Mouse (Mus musculus) adipocyte (in vitro differentiated cells): ENCODE measurements at regions not wholly inside any gene's neighbourhood (a gene's known extent, or its start where the extent isn't known, plus 50 kb on each side); places are given as distances from the start of the nearest gene placed in this dataset.
"Not testable (repeated sequence)": the region's sequence is repeated elsewhere in the genome, so short reads cannot be mapped to it uniquely, and the experiment has no call there.

Source experiments
- DNase-seq: peaks from one replicate; pipeline ENCODE4 v3.0.0-alpha.2; 2016; ENCODE audit warnings: low spot score

DNA sequence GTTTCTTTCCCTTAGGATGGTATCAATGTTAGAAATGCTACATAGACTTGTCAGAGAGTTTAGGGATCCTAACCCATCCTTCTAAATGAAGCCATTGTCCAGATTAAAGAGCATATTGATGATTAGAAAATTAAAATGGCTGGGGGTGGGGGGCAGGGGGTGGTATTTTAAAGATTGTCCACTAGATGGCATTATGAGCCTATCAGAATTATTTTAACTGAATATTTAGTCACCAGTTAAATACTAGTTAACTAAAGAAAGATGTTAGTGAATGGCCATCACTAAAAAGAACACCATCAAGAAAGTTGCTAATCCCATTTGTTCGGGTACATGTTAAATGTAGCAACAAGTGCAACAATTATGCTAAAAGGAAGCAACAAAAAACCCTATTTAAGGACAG is 1909.6 kb upstream of the 5930422O12Rik start:
- DNase-seq: peak; percentile 60

DNA sequence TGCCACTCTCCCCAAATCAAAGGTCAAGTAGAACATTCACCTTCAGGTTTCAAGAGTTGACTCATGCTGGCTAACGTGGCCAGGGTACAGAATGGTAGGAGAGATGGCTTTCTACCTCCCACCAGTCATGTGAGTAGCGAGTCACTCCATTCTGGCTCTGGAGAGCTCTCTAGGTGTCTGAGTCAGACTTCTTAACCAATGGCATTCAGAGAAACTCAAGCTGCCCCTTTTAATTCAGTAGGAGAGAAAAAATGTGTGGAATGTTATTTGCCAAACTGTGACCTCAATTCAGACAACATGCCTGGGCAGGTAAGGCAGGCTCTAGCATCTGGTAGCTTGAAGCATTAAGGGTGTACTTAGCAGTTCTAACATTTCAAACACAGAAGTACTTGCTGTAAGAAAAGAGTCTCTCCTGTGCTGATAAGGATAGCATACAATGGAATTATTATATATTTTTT is 1907.5 kb upstream of the 5930422O12Rik start:
- no peak for DNase-seq

DNA sequence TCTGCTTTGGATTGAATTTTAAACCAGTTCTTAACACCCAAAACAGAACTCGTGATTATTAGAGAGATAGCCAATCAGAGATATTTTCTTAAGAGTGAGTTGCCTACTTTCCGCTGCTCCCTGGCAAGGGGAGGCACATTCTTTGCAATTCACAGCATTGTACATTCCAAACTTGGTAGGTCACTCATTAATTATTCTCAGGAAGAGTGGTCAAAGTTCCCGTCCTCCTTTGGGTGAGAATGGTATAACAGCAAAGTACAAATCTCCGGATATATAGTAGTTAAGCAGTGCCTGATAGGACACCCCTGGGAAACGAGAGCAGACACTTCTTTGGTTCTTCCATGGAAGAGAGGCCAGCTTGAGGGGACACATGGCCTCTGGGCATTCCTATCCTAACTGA is 1903.4 kb upstream of the 5930422O12Rik start:
- peak; percentile 22 for DNase-seq

DNA sequence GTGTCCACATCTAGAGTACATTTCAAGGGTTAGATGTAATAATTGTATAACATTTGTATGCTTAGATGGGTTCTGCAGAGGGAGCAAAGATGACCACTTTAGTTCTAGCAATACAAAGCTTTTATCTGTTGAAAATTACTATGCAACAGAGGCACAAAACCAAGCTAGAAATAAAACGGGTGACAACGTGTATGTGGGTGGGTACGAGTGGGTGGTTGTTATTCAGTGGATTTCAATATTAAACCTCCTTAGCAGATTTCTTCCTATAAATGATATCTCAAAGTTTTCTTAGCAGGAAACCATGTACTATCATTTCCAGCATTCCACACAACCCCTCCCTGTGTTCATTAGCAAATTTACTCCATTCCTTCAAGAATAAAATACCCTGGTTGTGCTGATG is 1889.3 kb upstream of the 5930422O12Rik start:
- DNase-seq: no peak

DNA sequence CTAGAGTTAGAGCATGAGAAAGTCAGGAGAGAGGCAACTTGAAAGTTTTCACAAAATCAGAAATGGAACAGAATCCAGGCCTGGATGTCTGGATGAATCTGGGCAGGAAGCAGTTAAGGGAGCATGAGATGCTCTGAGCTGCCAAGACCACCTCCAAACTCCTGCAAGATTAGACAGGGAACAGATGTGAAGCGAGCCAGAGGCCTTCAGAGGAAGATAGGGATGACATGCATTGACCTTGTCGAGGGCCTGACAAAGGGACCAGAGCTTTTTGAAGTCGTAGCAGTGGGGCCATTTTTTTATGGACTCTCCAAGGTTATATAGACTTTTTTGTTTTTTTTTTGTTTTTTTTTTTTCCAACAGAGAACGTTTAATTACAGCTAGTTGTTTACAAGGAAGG is 1886.9 kb upstream of the 5930422O12Rik start:
- DNase-seq: no peak

DNA sequence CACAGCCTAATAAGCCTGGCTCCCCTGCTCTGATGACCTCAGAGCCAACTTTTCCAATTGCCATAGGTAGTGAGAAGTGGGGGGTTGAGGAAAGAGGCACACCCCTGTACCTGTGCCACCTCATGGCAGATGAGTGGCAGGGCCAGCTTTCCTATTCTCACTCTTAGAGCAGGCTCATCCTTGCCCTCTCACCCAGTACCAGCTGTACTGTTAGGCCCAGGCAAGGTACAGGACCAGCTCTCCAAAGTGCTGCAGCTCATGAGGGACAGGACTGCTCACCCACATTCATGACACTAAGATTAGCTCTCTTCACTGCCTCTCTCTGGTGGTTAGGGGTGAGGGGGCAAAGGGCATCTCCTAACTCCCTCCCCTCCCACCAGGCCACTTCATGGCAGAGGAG is 1854.4 kb upstream of the 5930422O12Rik start:
- no peak for DNase-seq

DNA sequence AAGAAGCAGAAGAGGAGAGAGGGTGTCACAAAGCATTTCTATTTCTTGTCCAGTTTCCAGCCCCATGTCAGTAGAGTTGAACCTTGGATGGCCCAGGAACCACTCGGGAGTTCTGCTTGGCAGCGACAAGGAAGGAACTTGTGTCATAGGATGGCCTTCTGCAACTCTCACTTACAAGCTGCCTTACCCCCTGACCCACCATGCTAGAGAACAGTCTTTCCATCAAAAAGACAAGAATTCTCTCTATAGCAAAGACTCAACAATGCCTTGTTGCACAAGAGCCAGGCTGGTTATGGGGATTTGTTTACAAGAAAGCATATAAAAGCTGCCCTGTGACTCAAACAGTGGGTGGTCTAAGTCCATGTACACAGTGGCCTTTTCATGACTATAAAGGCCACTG is 1852.4 kb upstream of the 5930422O12Rik start:
- DNase-seq: peak; percentile 87

DNA sequence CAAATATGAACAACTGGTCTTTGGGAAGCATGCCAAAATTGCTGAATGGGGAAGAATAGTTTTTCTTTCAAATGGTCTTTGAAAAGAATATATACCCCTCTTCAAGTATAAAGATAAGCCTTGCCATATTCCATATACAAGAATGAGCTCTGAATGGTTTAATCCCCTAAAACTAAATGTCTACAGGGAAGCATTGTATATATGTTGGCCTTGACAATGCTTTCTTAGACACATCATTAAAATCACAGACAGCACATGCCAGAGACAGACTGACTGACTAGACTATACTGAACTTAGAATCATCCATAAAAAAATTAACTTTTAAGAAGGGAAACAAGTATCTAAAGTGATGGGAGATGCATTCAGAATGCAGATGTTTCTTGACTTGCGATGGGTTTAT is 1843.8 kb upstream of the 5930422O12Rik start:
- DNase-seq: no peak

DNA sequence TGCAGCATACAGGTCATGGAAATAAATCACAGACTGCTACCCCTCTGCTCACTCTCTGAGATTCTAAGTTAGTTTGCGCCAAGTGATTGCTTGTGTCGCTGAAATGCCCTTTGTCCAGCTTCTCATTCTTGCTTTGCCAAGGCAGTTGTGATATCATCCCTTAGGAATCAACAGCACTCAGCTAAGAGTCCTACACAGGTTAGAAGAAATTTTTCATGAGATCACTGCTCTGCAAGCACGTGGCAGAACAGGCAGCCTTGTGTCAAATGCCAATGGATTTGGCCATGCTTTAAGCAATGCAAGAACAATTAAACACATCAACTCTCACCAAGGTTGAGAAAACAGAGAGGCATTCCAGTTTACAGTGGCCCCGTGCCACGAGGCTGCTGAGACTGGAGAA is 1829.0 kb upstream of the 5930422O12Rik start:
- DNase-seq: peak; percentile 92

DNA sequence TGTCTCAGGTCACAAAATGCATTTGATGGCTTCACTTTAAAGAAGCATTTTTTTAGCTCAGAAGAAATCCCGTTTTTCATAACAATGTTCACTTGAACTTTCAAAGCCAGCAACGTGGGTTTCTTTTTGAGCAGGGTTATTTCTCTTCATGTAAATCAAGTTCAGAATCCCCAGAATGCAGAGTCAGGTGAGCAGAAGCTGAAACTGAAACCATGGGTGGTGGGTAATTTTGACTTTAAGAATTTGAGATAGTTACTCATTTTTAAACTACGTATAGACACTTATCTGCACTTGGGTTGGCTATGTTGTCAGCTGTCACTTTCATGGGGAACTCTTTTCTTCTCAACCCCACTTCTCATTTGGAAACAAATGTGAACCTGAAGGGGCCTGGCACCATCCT is 1827.5 kb upstream of the 5930422O12Rik start:
- DNase-seq: no peak

DNA sequence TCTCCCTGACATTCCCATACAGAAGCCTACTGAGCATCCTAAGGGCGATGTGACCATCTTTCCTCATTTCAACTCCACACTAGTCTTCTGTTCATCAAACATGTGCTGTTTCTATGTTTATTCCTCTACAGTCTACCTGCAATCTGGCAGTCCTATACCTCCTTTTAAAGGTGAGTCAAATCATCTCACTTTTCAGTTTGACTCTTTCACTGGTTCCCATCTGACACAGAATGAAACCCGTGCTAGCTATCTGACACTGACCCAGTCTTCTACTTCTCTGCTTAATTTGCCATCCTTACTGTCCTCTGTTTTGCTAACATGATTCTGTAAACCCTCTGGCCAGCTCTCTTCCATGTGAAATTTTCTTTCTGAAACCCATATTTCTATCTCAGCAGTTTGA is 1812.0 kb upstream of the 5930422O12Rik start:
- no peak for DNase-seq

DNA sequence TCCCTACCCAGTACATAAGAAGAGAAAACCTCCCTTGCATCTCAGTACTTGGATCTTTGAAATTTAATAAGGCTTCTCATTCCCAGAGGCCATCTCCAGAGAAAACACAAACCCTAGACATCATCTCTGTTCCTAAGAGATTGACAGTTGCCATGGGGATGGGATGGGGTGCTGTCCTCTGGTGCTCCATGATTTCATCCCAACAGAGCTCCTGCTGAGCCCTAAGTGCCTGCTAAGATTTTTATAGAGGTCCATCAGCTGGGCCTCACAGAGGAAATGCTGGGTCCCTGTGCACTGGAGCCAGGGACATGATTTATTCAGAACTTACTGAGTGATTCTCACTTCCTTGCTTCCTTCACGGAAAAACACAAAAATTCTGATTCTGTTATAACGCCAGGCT is 1800.8 kb upstream of the 5930422O12Rik start:
- DNase-seq: no peak

DNA sequence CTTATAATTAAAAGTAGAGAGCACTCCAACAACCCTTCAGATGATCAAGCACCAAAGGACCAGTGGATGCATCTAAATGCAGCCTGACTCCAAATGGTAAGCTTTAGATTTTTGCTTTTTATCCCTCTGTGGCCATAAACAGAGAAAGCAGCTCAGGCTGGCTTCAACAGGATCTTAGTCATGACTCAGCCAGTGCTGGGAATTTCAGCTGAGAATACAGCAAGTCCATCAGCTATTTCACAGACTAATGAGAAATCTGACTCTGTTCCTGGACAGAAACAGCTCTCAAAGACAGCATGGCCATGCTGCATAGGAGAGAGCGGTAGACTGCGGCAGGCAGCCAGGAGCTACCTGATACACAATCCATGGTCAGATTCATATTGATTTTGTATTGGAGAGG is 1800.4 kb upstream of the 5930422O12Rik start:
- DNase-seq: peak; percentile 62

DNA sequence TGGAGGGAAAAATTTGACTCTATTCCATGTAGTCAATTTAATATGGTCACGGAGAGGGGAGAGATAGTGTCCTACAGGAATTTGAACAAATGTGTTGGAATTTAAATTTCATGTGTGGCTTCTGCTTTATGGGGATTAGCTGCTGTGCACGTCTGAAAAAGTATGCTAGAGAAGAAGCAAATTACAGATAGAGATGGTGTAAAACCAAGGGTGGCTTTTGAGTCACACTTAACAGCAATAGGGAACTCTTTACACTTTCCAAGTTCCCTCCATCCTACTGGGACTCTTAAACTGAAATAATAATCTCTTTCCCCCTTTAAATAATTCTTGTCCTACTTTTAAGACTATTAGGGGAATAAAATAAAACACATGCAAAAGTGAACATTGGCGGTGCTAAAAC is 1790.1 kb upstream of the 5930422O12Rik start:
- DNase-seq: no peak

DNA sequence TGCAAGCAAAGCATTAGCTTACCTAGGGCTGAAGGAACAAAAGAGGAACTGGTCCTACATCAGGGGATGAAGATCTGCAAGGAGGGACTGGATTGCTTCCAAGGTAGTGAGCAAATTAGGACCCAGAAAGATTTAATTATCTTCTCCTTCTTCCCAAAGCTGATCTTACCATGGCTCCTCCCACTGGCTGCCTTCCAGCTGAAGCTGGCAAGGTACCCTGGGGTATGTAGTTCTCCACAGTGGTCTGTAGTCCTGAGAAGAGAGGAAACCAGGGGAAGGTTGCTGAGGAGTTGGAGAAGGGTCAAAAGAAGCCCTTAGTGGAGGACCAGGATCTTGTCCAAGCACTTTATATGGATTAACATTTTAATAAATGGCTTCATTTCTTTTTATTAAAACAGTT is 1764.8 kb upstream of the 5930422O12Rik start:
- DNase-seq: no peak

DNA sequence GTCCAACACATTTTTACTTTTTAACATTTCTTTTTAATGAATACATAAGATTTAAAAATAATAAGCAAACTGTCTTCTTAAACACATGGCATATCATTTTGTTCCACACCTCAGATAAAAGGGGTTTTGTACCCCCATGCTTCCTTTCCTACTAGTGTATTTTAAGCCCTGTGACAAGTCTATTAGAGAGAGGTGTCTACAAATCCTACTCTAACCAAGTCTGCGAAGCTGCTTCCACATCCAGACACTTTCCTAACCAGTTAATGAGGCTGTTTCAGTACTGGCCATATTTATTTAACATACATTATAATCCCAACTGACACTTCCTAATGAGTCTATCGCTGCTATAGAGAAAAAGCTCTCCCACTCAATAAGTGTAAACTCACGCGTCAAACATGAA is 1763.0 kb upstream of the 5930422O12Rik start:
- DNase-seq: no peak

DNA sequence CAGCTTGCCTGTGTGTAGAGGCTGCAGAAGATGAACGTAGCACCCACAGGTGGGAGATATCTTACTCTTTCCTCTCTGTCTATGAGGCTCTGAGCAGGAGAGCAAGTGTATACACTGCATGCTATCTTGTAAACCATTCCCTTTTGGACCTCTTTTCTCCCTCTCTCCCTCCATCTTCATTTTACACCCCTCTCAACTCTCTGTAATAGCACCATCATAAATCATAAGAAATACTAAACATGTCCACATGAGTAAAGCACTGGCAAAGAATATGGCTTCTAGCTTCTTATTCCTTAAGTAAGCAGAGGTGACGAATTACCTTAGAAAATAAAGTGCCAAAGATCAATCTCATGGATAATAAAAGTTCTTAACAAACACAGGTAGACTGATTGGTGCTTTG is 1724.3 kb upstream of the 5930422O12Rik start:
- no peak for DNase-seq

DNA sequence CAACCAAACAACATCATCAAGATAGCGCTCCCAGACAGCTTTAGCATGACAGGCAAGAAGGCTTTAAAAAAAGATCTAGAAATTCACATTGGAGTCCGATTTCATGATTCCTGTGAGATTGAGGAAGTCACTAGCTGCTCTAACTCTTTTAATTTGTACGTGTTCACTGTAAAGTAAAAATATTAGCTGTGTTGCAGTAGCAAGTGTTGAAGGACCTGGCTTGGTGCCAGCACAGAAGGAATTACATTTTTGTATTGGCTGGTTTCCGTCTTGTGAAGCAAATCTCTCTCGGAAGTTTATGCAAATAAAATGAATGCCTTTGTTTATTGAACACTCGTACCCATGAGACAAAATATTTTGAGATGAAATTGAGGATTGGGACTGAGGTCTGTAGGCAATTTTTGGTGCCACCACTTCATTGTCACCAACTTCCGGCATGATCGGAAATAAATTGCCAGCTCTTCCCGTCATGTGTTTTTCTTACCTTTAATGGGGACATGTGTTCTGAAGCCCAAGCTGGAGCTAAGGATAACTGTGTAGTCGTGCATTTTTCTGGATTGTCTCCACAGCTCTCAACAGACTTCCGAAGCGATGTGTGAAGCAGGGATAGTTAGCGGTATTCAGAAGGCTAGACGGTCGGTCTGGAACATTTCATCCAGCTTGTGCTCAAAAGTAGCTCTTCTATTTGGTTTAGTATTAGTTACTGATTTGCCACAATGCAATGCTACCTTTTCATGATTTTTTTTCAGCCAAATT is 1715.0 kb upstream of the 5930422O12Rik start:
- peak; percentile 28 for DNase-seq

DNA sequence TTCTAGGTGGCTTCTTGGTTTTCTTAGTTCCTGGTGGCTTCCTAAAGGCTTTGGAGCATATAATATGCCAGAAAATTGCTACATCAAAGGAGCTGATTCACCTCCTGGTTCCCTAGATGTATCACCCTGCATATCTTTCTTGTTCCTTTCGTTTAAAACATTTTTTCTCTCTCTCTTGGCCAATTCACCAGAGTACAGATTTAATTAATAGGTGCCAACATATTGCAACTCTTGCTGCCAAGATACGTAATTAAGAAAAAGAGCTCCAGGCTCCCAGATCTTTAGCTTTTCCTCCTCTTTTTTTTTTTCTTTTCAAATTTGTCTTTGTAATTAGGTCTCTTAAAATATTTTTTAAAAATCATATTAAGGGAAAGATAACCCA is 1714.4 kb upstream of the 5930422O12Rik start:
- DNase-seq: no peak

DNA sequence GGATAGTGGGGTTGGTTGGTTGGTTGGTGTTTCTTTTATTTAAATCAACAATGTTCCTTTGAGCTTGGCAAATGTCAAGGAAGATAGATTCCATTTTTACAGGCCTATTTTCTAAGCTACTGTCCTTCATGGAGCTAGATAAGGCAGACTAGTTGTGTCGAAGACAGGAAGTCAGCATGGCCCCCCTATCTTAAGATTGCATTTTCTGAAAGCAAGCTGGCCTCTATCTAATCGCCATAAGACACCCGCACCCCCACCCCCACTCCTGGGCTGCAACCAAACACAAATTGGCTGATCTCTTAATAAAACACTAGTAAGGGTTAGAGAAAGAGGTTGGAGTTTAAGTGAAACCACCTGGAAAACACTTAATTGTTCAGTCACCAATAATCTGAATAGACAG is 1708.5 kb upstream of the 5930422O12Rik start:
- DNase-seq: no peak

DNA sequence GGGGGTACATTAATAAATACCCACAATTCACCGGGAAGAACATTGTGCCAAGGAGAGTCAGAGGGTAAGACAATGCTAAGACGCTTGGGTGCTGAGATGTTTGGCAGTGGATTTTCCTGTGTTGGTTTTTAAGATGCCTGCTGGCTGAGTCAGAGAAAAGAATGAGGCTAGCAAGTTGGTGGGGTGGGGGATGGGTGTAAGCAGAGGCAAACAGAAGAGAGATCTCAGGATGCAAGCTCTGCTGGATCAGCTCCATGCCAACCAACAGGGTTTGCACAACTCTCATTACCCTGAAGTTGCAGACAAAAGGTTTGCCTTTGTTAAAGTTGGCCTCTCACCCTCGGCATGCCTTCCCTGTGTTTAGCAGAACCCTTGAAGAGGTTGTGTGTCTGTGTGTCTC is 1707.9 kb upstream of the 5930422O12Rik start:
- peak; percentile 90 for DNase-seq

DNA sequence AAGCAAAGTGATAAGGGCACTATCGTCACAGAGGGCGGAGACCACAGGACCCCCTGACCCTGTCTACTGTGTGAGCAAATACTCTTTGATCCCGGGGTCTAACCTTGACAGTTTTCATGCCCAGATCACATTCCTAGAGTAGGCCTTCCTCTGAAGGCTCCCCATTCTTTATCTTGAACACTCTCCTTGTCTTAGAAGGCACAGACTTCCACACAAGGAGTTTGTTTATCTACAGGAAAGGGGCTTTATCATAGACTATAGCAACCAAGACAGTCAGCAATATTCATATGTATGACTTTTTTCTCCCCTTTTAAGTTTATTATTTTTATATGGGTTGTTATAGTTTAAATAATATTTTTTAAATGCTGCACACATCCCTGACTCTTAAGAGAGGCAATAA is 1703.1 kb upstream of the 5930422O12Rik start:
- no peak for DNase-seq

DNA sequence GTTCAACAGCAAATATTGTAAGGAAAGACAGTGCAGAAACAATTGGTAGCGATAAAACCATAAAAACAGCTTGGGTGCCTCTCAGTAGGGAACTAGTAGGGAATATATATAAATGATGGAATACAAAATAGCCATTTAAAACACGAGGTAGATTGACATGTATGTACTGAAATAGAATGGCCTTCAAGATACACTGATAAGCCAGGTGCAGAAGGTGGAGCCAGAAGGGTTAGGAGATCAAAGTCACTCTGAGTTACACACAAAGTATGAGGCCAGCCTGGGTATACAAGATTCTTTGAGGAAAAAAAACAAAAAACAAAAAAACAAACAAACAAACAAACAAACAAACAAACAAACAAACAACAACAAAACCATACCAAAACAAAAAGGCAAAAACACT is 1692.9 kb upstream of the 5930422O12Rik start:
- DNase-seq: no peak

DNA sequence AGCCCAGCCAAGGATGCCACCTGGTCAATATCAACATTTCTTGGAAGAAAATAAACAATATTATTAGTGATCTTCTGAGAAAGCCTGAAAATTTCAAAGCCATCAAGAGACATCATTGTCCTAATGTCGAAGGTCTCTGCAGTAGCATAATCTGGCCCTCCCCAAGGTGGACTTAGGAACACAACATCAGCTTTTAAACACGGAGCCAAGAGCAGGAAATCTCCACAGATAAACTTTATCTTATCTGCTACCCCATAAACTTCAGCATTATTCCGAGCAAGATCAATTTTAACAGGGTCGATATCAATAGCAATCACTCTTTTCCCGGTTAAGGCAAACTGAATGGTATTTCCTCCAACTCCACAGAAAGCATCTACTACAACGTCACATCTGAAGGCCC is 1691.2 kb upstream of the 5930422O12Rik start:
- not testable (repeated sequence) for DNase-seq
